Mouse (Mus musculus) limb, embryonic 15.5 days (tissue): ENCODE measurements at regions not wholly inside any gene's neighbourhood (a gene's known extent, or its start where the extent isn't known, plus 50 kb on each side); places are given as distances from the start of the nearest gene placed in this dataset.
"Not testable (repeated sequence)": the region's sequence is repeated elsewhere in the genome, so short reads cannot be mapped to it uniquely, and the experiment has no call there.

Experiments
- ATAC-seq: fragments of 200-750 bp; cut with Nextera tagmentation; 2 replicates; pipeline ENCODE4 v1.8.0; 2017; ENCODE audit warnings: low read depth, moderate TSS enrichment; ENCODE audit not compliant: insufficient number of reproducible peaks, low FRiP score, low TSS enrichment
- H3K27ac ChIP-seq: fragments of 300-500 bp; sonication (generic); 2 replicates; pipeline ENCODE4 v1.5.1; 2015; ENCODE audit warnings: moderate library complexity, mild to moderate bottlenecking, inconsistent platforms
- H3K27me3 ChIP-seq: fragments of 300-500 bp; sonication (generic); 2 replicates; pipeline ENCODE4 v1.6.1; 2015; ENCODE audit warnings: inconsistent platforms
- H3K36me3 ChIP-seq: fragments of 300-500 bp; sonication (generic); 2 replicates; pipeline ENCODE4 v1.6.1; 2015; ENCODE audit warnings: inconsistent platforms
- H3K4me1 ChIP-seq: fragments of 300-500 bp; sonication (generic); 2 replicates; pipeline ENCODE4 v1.6.1; 2015; ENCODE audit warnings: inconsistent platforms
- H3K4me2 ChIP-seq: fragments of 300-500 bp; sonication (generic); 2 replicates; pipeline ENCODE4 v1.6.1; 2015; ENCODE audit warnings: mild to moderate bottlenecking, inconsistent platforms
- H3K4me3 ChIP-seq: fragments of 300-500 bp; sonication (generic); 2 replicates; pipeline ENCODE4 v1.5.1; 2015; ENCODE audit warnings: mild to moderate bottlenecking, inconsistent platforms
- H3K9ac ChIP-seq: fragments of 300-500 bp; sonication (generic); 2 replicates; pipeline ENCODE4 v1.6.1; 2015; ENCODE audit warnings: inconsistent platforms
- H3K9me3 ChIP-seq: fragments of 300-500 bp; sonication (generic); 2 replicates; pipeline ENCODE4 v1.6.1; 2016; ENCODE audit warnings: inconsistent platforms
- WGBS: fragments of 180-500 bp; shearing (Covaris S2); methylation state at CpG from one replicate; pipeline ENCODE4 v1.1.7; 2015; 5-methylcytosine and 5-hydroxymethylcytosine counted together

DNA sequence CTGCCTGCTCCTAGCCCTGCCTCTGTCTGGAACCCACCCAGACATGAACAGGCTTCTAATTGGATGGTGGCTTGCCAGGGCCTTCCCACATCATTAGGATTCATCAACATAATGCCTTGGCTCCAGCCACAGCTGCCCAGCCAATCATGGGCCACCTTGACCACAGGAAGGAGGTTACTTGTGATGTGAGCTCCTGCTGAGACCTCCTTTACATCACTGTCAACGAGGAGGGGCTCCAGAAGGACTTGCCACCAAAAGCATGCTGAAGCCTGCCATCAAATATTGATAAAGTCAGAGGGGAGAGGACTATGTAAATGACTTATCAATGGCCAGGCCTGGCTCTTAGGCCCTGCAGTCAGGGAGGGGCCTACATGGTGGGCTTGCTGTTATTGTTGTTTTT is 175.6 kb downstream of the Map1s start:
- not testable (repeated sequence) for H3K9me3 ChIP-seq, H3K4me3 ChIP-seq, H3K36me3 ChIP-seq, H3K4me1 ChIP-seq, H3K27ac ChIP-seq, H3K4me2 ChIP-seq, ATAC-seq, H3K27me3 ChIP-seq, H3K9ac ChIP-seq
- WGBS, result 0% methylated on average over 1 of the region's 1 CpGs

DNA sequence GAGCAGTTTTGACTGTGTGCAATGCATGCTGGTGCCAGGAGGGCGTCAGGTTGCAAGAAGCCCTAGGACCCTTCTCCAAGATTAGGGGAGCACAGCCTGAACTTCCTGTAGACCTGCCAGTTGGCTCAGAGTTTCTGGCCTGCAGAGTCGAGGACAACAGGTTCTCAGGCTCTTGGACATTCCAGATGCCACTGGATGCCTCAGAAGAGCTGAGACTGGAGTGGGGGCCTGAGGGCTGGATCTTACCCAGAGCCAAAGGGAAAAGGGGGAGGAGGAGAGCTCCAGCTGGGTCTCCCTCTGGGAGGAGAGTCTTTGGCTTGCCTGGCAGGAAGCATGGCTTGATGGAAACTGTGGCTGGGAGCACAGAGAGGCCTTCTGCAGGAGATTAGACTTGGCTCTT is 145.4 kb upstream of the Myo9b start:
- H3K9me3 ChIP-seq, H3K4me2 ChIP-seq, H3K9ac ChIP-seq, H3K36me3 ChIP-seq, H3K27ac ChIP-seq, H3K4me3 ChIP-seq, H3K4me1 ChIP-seq, H3K27me3 ChIP-seq, ATAC-seq: not testable (repeated sequence)
- WGBS, result 28% methylated on average over 2 of the region's 2 CpGs

DNA sequence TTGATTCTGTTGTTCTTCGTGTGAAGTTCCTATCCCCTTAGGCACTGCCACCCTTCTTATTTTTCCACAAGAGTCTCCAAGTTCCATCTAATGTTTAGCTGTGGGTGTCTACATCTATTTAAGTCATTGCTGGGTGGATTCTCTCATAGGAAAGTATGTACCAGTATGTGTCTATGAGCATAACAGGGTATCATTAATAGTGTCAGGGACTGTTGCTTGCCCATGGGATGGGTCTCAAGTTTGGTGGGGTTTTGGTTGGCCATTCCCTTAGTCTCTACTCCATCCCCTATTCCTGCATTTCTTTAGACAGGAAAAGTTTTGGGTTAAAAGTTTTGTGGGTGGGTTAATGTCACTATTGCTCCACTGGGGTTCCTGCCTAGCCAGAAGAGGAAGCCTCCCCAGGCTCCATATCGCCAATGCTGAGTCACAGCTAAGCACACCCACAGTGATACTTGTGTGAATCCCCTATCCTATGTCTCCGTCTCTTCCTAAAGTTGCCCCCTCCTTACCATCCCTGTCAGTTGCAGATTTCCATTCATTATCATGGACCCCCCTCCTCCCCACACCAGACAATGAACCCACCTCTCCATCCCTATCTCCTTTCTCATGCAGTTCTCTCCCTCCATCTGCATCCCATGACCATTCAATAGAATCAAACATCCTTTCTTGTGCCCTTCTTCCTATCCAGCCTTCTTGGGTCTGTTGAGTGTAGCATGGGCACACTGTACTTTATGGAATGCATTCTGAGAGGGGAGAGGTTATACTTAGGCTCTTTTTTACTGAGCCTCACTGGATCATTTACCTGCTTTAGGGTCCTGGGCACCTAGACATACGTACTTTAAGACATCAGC is 141.9 kb upstream of the Myo9b start:
- 62% methylated on average over 4 of the region's 4 CpGs for WGBS
- peak; percentile 68 for ATAC-seq
- no peaks in the 10 kb centered on the region for H3K36me3 ChIP-seq
- no peaks in the 10 kb centered on the region for H3K4me1 ChIP-seq
- no peaks in the 10 kb centered on the region for H3K27me3 ChIP-seq
- H3K4me3 ChIP-seq, result no peak overlapping the region
- H3K27ac ChIP-seq, result no peak overlapping the region
- no peaks in the 10 kb centered on the region for H3K9me3 ChIP-seq
- H3K9ac ChIP-seq, result no peak overlapping the region
- H3K4me2 ChIP-seq, result no peak overlapping the region

DNA sequence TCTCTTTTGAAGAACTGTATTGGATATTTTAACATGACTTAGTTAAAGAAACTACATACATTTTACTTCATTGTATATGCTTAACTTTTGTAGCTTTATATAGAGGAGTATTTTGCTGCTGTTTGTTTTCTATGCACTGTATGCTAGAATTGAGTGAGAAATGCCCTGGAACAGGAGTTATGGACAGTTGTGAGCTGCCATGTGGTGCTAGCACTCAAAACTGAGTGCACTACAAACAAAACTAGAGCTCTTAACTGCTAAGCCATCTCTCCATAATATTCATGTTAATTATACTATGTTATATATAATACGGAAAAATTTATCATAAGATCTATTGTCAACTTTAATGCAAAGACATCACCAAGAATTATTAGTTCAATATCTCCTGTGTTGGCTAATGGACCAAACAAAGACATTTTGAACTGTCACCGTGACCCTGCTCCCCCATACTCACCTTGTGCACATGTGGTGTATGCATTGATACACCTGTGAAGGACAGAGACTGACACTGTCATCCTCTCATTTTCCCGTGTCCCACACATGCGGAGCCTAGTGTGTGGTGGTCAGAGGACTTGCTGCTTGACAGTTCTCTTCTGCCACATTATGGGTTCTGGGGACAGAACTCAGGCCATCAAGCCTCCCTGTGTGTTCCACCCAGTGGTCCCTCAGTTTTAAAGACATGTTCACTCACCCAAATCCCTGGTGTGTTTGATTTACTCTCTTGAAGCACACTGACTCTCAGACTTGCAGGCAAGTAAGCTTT is 141.0 kb upstream of the Myo9b start:
- Histone ChIP-seq H3K27ac (no peak overlapping the region), H3K27me3 (no peaks in the 10 kb centered on the region), H3K4me1 (no peaks in the 10 kb centered on the region), H3K4me3 (no peak overlapping the region), H3K9me3 (no peaks in the 10 kb centered on the region), H3K4me2 (no peak overlapping the region), H3K36me3 (no peaks in the 10 kb centered on the region), H3K9ac (no peak overlapping the region)
- WGBS, result 89% methylated on average over 4 of the region's 4 CpGs
- ATAC-seq, result peak; percentile 64; the same call in 1 of the 2 replicates

DNA sequence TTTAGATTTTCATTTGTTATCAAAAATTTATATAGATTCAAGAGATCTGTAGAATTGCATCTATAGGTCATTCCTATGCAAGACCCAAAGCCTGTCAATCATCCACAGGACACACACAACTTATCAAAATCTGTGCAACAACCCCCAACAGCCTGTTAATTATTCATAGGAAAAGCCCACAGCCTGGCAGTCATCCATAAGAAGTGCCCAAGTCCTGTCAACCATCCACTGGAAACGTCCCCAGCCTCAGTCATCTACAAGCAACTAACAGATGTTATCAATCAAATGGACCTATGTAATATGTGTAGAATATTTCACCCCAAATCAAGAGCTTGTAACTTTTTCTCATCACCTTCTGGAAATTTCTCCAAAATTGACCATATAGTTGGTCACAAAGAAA is 139.6 kb upstream of the Myo9b start:
- not testable (repeated sequence) for H3K4me1 ChIP-seq, H3K27ac ChIP-seq, H3K36me3 ChIP-seq, ATAC-seq, H3K4me2 ChIP-seq, H3K9me3 ChIP-seq, H3K9ac ChIP-seq, H3K27me3 ChIP-seq, H3K4me3 ChIP-seq
- WGBS, result 42% methylated on average over 1 of the region's 1 CpGs

DNA sequence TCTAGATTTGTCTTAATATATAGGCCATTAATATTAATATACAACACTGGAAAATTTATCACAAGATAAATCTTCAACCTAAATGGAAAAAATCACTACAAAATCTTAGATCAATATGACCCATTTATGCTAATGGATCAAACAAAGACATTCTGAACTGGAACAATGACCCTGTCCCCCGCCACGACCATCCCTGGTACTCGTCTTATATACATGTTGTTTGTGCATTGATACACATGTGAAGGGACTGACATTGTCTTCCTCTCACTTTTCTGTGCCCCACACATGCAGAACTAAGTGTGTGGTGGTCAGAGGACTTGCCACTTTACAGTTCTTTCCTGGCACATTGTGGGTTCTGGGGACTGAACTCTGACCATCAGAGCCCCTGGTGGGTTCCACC is 135.4 kb upstream of the Myo9b start:
- H3K4me1 ChIP-seq, H3K4me2 ChIP-seq, H3K27me3 ChIP-seq, ATAC-seq, H3K9me3 ChIP-seq, H3K36me3 ChIP-seq, H3K4me3 ChIP-seq, H3K9ac ChIP-seq, H3K27ac ChIP-seq: not testable (repeated sequence)
- 86% methylated on average over 3 of the region's 3 CpGs for WGBS

DNA sequence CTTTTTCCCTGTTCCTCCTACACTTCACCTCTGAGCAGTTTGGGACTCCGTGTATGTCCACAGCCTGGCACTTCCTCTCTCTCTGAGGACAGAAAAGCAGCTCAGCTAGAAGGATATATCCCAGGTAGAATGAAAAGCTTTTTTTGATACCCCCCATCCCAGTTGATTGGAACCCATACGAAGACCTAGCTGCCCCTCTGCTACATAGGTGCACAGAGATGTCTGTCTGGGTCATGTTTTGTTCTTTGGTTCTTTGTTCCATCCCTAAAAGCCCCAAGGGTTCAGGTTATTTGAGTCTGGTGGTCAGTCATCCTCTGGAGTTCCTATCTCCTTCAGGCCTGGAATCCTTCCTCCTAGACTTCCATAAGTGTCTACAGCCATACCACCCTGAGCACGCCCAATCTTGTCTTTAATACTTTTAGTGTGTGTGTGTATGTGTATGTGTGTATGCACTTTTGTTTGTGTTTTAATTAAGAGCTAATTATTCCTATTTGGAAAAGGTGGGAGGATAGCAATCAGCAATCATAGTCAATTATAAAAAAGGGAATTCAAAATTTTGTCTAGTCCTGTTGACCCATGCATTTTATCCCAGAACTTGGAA is 130.0 kb upstream of the Myo9b start:
- H3K4me2 ChIP-seq, H3K27me3 ChIP-seq, H3K36me3 ChIP-seq, H3K4me1 ChIP-seq, H3K9me3 ChIP-seq, H3K9ac ChIP-seq, H3K4me3 ChIP-seq, ATAC-seq, H3K27ac ChIP-seq: not testable (repeated sequence)
- 63% methylated on average over 3 of the region's 3 CpGs for WGBS

DNA sequence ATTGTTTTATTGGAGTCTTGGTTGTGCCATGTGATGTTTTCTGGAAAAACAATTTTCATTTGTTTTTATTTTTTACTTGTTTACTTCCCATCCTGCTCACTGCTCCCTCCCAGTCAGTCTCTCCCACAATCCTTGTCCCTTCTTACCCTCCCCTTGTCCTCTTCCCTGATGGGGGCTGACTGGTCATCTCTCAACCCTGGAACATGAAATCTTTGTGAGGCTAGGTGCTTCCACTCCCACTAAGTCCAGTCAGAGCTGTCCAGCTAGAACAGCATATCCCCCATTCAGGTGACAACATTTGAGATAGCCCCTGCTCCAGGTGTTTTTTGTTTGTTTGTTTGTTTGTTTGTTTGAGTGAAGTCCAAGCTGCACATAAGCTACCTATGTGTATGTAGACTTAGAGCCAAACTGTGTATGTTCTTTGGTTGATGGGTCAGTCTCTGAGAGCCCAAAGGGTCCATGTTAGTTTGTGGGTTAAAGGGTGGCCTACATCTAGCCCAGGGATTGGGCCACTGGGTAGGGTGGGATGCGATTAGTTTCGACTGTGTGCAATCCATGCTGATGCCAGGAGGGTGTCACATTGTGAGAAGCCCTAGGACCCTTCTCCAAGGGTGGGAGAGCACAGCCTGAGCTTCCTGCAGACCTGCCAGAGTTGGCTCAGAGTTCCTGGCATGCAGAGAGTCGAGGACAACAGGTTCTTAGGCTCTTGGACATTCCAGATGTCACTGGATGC is 100.9 kb upstream of the Myo9b start:
- not testable (repeated sequence) for H3K4me2 ChIP-seq, H3K4me3 ChIP-seq, H3K9ac ChIP-seq, H3K27me3 ChIP-seq, H3K4me1 ChIP-seq, H3K27ac ChIP-seq, H3K9me3 ChIP-seq, H3K36me3 ChIP-seq
- WGBS, result 68% methylated on average over 3 of the region's 3 CpGs
- ATAC-seq, result peak; percentile 61

DNA sequence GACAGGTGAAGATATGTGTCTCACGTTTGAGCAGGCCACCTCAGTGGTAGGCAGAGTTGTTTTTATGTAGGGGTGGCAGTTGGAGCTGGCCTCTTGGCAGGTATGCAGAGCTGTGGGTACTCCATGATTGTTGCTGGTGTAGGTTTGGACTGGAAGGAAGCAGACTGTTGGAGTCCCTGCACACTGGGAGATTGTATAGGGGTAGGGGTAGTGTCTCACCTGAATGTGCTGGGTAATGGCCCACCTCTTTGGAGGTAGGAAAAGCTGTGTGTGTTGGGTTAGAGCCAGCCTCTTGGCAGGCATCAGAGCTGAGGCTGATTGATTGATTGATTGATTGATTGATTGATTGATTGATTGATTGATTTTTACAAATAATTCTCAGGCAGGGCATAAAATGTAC is 79.6 kb upstream of the Myo9b start:
- H3K9me3 ChIP-seq, H3K4me1 ChIP-seq, H3K36me3 ChIP-seq, H3K9ac ChIP-seq, H3K4me2 ChIP-seq, H3K27me3 ChIP-seq, H3K4me3 ChIP-seq, H3K27ac ChIP-seq: not testable (repeated sequence)
- 0 out of 2 replicates have a peak, but pooled peaks have one; percentile 40 for ATAC-seq
- WGBS, result 80% methylated on average over 1 of the region's 1 CpGs

DNA sequence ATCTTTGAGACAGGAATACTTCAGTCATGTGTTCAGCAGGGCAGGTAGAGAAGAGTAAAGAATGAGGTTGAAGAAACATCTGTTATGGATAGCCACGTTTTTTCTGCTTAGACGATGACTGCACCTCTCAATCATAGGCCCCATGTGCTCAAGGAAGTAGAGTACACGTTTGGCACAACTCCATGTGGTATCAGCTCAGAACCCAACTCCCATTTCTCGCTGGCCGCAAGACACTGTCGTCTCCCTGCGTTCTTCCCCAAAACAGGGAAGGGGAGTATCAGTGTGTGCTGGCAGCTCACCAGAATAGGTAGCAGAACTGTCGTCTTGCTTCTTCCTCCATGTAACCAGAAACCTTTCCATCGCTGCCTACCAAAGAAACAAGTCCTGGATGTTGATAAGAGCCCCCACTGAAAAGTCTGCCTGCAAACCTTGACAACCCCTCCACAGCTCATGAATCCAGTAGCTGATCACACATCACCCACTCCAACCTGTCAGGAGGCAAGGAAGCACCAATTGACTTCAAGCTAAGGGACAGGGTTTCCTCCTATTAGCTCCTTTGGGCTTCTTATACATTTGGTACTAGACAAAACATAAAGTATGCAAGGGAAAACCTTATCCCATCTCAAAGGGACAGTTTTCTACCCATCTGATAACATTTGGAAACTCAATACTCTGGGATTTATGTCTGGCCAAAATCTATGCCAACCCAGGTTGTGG is 77.3 kb upstream of the Myo9b start:
- H3K4me3 ChIP-seq, H3K9ac ChIP-seq, H3K27ac ChIP-seq, H3K9me3 ChIP-seq, H3K4me1 ChIP-seq, H3K36me3 ChIP-seq, H3K27me3 ChIP-seq, H3K4me2 ChIP-seq: not testable (repeated sequence)
- 72% methylated on average over 9 of the region's 9 CpGs for WGBS
- ATAC-seq, result peak; percentile 53
